Mouse (Mus musculus) kidney, postnatal 10 days (tissue): Measurements from ENCODE around the gene Mybph.

Source experiments
- DNase-seq: peaks from one replicate; pipeline ENCODE4 v3.0.0; 2021; ENCODE audit warnings: mixed read lengths

Mybph gene

GRCm38 (mm10) chr1:134188989-134189729 is 4.1 kb upstream of the Mybph start:
- no peak for DNase-seq

GRCm38 (mm10) chr1:134191192-134191591 is 2.1 kb upstream of the Mybph start:
- no peak for DNase-seq

- DNase-seq = no peak
Observed at GRCm38 (mm10) chr1:134192024-134192423, 1.2 kb upstream of the Mybph start.

GRCm38 (mm10) chr1:134193674-134194197 is 488 bp downstream of the Mybph start:
- DNase-seq = no peak

GRCm38 (mm10) chr1:134194298-134195022 is 1.2 kb downstream of the Mybph start:
- DNase-seq = no peak

GRCm38 (mm10) chr1:134195117-134195516 is 1.9 kb downstream of the Mybph start:
- no peak for DNase-seq

GRCm38 (mm10) chr1:134195571-134195970 is 2.3 kb downstream of the Mybph start:
- no peak for DNase-seq

- DNase-seq = no peak
Observed at GRCm38 (mm10) chr1:134195979-134196378, 2.7 kb downstream of the Mybph start.

- DNase-seq = peak; percentile 75
Observed at GRCm38 (mm10) chr1:134196386-134196785, 3.1 kb downstream of the Mybph start.

GRCm38 (mm10) chr1:134197325-134197982 is 4.2 kb downstream of the Mybph start:
- no peak for DNase-seq

- DNase-seq = no peak
Observed at GRCm38 (mm10) chr1:134198197-134198995, 5.1 kb downstream of the Mybph start.

GRCm38 (mm10) chr1:134200481-134200880 is 7.2 kb downstream of the Mybph start:
- DNase-seq = no peak

GRCm38 (mm10) chr1:134200998-134201686 is 7.9 kb downstream of the Mybph start:
- no peak for DNase-seq

GRCm38 (mm10) chr1:134201751-134202420 is 8.6 kb downstream of the Mybph start:
- peak; percentile 78 for DNase-seq

- no peak for DNase-seq
Observed at GRCm38 (mm10) chr1:134204230-134204629, 11.0 kb downstream of the Mybph start.

GRCm38 (mm10) chr1:134205296-134206018 is 12.2 kb downstream of the Mybph start:
- DNase-seq = no peak

- no peak for DNase-seq
Observed at GRCm38 (mm10) chr1:134206085-134206484, 12.8 kb downstream of the Mybph start.

- no peak for DNase-seq
Observed at GRCm38 (mm10) chr1:134210179-134210755, 17.0 kb downstream of the Mybph start.

- DNase-seq = no peak
Observed at GRCm38 (mm10) chr1:134211043-134211442, 17.8 kb downstream of the Mybph start.

- DNase-seq = no peak
Observed at GRCm38 (mm10) chr1:134211631-134212030, 18.4 kb downstream of the Mybph start.
